Mouse (Mus musculus): ENCODE measurements at regions not wholly inside any gene's neighbourhood (a gene's known extent, or its start where the extent isn't known, plus 50 kb on each side); places are given as distances from the start of the nearest gene placed in this dataset.

GRCm38 (mm10) chr13:35469361-35470198 is 190.1 kb upstream of the Cdyl start:
- TF ChIP-seq CTCF (IDR thresholded peaks at IDR 0.05; ENCODE audit: low read depth) (no peak), EP300 (IDR thresholded peaks at IDR 0.05; ENCODE audit: low read depth) (no peak; the same call in 1 of the 2 replicates)
